Mouse (Mus musculus): ENCODE data around the gene Bnip1. TPM values are rescaled to one million over a fixed set of nuclear protein-coding genes. Genes with fewer than 3 reads are reported as not detected.

Gene Bnip1
- polyA plus RNA-seq, 1 experiment from 2014 or later, result 56.8 TPM

DNA sequence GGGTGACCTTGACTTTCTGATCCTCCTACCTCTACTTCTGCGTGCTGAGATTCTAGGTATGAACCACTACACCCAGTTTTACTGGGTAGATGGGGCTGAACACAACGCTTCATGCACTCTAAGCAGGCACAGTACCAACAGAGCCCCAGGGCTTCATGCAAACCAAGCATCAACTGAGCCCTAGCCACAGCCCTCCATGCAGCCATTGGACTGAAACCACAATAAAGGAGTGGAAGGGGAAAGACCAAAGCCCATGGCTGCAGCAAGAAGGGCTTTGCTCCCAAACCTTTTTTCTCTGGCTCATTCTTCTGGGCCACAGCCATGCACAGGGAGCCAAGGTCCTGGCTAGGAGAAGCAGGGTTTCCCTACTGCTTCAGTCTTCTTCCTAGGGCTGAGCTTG is 31.7 kb downstream of the Bnip1 start:
- no peaks in the 10 kb centered on the region for H3K9me3 ChIP-seq (replicated peaks; ENCODE audit: control insufficient read depth, low read length)
- ATAC-seq (replicated peaks; ENCODE audit: extremely low read depth, insufficient read depth, low FRiP score), result no peak
- no peak overlapping the region for H3K4me2 ChIP-seq (ENCODE audit: low read depth, low read length)
- H3K4me1 ChIP-seq (ENCODE audit: control insufficient read depth, insufficient read depth, low read length), result peaks cover 7% of the 10 kb centered on the region
- WGBS, result 74% methylated on average over 2 of the region's 2 CpGs
- H3K36me3 ChIP-seq (ENCODE audit: control insufficient read depth, insufficient read depth), result no peaks in the 10 kb centered on the region
- H3K27me3 ChIP-seq (ENCODE audit: control insufficient read depth, insufficient read depth, low read length), result 0 out of 2 replicates have a peak, but pooled peaks cover 2% of the 10 kb centered on the region
- H3K4me3 ChIP-seq (ENCODE audit: low read length), result no peak overlapping the region
- H3K9ac ChIP-seq (ENCODE audit: low read length), result no peak overlapping the region
- no peak overlapping the region for H3K27ac ChIP-seq (ENCODE audit: low read length)

DNA sequence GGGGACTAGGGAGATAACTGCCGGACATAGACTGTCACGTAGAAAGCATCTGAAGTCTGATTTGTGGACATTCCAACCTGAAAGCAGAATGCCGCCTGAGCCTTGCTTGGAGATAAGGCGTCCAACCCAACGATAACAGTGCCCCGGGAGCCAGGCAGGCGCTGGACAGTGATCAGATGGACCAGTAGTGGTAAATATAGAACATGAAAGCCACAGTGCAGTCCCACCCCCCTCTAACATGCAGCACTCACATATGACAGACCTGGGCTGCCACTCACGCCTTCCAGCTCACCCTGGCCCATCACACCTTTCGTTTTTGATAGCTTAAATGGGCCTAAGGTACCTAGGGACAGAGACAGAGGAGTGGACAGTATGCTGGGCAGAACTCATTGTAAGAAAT is 32.6 kb downstream of the Bnip1 start:
- WGBS, result 31% methylated on average over 9 of the region's 9 CpGs
- no peaks in the 10 kb centered on the region for H3K9me3 ChIP-seq (replicated peaks; ENCODE audit: control insufficient read depth, low read length)
- peaks cover 2% of the 10 kb centered on the region; the same call in 1 of the 2 replicates for H3K27me3 ChIP-seq (ENCODE audit: control insufficient read depth, insufficient read depth, low read length)
- H3K4me1 ChIP-seq (ENCODE audit: control insufficient read depth, insufficient read depth, low read length), result peaks cover 7% of the 10 kb centered on the region
- H3K9ac ChIP-seq (ENCODE audit: low read length), result no peak overlapping the region
- peak overlapping the region; percentile 7; the same call in 1 of the 2 replicates for H3K27ac ChIP-seq (ENCODE audit: low read length)
- peak; percentile 78; the same call in 1 of the 2 replicates for ATAC-seq (replicated peaks; ENCODE audit: extremely low read depth, insufficient read depth, low FRiP score)
- peak overlapping the region; percentile 22; the same call in 1 of the 2 replicates for H3K4me2 ChIP-seq (ENCODE audit: low read depth, low read length)
- H3K36me3 ChIP-seq (ENCODE audit: control insufficient read depth, insufficient read depth), result no peaks in the 10 kb centered on the region
- H3K4me3 ChIP-seq (ENCODE audit: low read length), result no peak overlapping the region

DNA sequence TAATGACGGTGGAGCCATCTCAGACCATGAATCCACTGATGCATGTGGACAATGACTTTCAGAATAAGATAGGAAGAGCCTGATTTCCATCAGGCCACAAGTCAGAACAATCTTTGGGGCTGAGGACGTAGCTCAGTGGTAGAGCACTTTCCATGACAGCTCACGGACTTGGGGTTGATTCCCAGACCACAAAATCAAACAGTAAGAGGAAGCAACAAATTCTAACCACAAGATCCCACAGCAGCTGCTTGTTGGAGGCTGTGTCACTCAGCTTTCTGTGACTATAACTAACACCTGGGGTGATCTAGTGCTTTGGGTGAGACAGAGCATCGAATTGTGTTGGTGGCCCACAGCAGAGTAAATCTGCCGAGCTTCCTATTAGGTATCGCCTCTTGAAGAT is 35.9 kb downstream of the Bnip1 start:
- Histone ChIP-seq H3K27ac (ENCODE audit: low read length) (no peak overlapping the region), H3K9ac (ENCODE audit: low read length) (no peak overlapping the region), H3K9me3 (replicated peaks; ENCODE audit: control insufficient read depth, low read length) (no peaks in the 10 kb centered on the region), H3K36me3 (ENCODE audit: control insufficient read depth, insufficient read depth) (no peaks in the 10 kb centered on the region), H3K4me1 (ENCODE audit: control insufficient read depth, insufficient read depth, low read length) (peaks cover 7% of the 10 kb centered on the region), H3K4me3 (ENCODE audit: low read length) (no peak overlapping the region), H3K4me2 (ENCODE audit: low read depth, low read length) (no peak overlapping the region), H3K27me3 (ENCODE audit: control insufficient read depth, insufficient read depth, low read length) (peaks cover 2% of the 10 kb centered on the region; the same call in 1 of the 2 replicates)
- WGBS, result 75% methylated on average over 6 of the region's 6 CpGs
- ATAC-seq (replicated peaks; ENCODE audit: extremely low read depth, insufficient read depth, low FRiP score), result no peak

DNA sequence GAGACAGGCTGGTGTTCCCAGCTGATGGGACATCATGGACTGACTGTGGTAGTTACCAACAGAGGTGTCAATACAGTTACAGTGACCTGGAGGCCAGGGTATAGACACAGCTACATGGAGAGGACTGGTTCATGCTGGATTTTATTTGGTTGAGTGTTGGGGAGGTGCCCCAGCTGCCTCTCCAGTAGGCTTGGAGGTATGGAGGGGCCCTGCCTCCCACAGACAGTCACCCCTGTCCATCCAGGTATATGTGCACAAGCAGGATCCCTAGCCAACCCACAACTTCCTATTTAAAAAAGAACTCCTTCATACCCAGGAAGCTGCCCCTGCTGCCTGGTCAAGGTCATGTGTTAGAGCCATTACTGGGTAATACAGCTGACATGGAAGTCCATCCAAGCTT is 36.9 kb downstream of the Bnip1 start:
- Histone ChIP-seq H3K27me3 (ENCODE audit: control insufficient read depth, insufficient read depth, low read length) (peaks cover 2% of the 10 kb centered on the region; the same call in 1 of the 2 replicates), H3K9ac (ENCODE audit: low read length) (no peak overlapping the region), H3K36me3 (ENCODE audit: control insufficient read depth, insufficient read depth) (no peaks in the 10 kb centered on the region), H3K4me3 (ENCODE audit: low read length) (no peak overlapping the region), H3K4me1 (ENCODE audit: control insufficient read depth, insufficient read depth, low read length) (peaks cover 7% of the 10 kb centered on the region), H3K4me2 (ENCODE audit: low read depth, low read length) (no peak overlapping the region), H3K9me3 (replicated peaks; ENCODE audit: control insufficient read depth, low read length) (no peaks in the 10 kb centered on the region), H3K27ac (ENCODE audit: low read length) (no peak overlapping the region)
- no peak for ATAC-seq (replicated peaks; ENCODE audit: extremely low read depth, insufficient read depth, low FRiP score)

DNA sequence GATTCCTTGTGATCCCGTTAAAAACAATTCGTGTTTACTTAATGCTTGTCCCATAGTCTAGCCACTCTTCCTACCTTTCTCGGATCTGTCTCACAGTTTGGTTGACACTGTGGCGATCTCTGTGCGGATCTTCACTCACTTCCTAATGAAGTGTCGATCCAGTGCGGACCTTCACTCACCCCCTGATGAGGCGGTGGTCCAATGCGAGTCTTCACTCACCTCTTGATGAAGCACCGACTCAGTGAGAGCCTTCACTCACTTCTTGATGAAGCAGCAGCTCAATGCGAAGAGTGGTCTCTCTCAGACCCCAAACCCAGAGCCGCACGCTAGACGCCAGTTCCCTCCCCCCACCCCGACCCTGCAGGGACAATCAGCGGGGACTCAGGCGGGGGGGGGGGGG is 45.3 kb downstream of the Bnip1 start:
- no peak overlapping the region for H3K9ac ChIP-seq (ENCODE audit: low read length)
- peaks cover 10% of the 10 kb centered on the region for H3K36me3 ChIP-seq (ENCODE audit: control insufficient read depth, insufficient read depth)
- no peak overlapping the region for H3K4me2 ChIP-seq (ENCODE audit: low read depth, low read length)
- no peaks in the 10 kb centered on the region for H3K27me3 ChIP-seq (ENCODE audit: control insufficient read depth, insufficient read depth, low read length)
- no peak overlapping the region for H3K27ac ChIP-seq (ENCODE audit: low read length)
- no peaks in the 10 kb centered on the region for H3K4me1 ChIP-seq (ENCODE audit: control insufficient read depth, insufficient read depth, low read length)
- no peak for ATAC-seq (replicated peaks; ENCODE audit: extremely low read depth, insufficient read depth, low FRiP score)
- peaks cover 6% of the 10 kb centered on the region for H3K9me3 ChIP-seq (replicated peaks; ENCODE audit: control insufficient read depth, low read length)
- WGBS, result 60% methylated on average over 16 of the region's 17 CpGs
- no peak overlapping the region for H3K4me3 ChIP-seq (ENCODE audit: low read length)

DNA sequence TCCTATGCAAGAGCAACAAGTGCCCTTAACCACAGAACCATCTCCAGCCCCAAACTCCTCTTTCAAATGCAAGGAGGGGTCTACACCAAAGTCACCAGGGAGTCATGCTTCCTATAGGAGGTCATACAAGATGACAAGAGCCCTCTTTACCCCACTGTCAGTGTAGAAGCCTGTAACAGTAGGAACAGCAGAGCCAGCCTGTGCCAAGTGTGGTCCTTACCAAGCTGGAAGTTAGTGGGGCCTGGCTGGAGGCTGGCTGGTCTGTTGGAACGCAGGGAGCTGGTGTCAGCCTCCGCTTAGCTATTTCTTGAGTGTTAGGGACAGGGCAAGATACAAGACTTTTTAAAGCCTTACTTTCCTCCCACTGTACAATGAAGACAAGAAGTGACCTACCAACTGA is 52.9 kb downstream of the Bnip1 start:
- ATAC-seq (replicated peaks; ENCODE audit: extremely low read depth, insufficient read depth, low FRiP score), result no peak
- peaks cover 9% of the 10 kb centered on the region for H3K4me1 ChIP-seq (ENCODE audit: control insufficient read depth, insufficient read depth, low read length)
- H3K4me2 ChIP-seq (ENCODE audit: low read depth, low read length), result no peak overlapping the region
- peaks cover 6% of the 10 kb centered on the region for H3K9me3 ChIP-seq (replicated peaks; ENCODE audit: control insufficient read depth, low read length)
- H3K27ac ChIP-seq (ENCODE audit: low read length), result no peak overlapping the region
- no peak overlapping the region for H3K9ac ChIP-seq (ENCODE audit: low read length)
- peaks cover 21% of the 10 kb centered on the region for H3K36me3 ChIP-seq (ENCODE audit: control insufficient read depth, insufficient read depth)
- H3K27me3 ChIP-seq (ENCODE audit: control insufficient read depth, insufficient read depth, low read length), result peaks cover 9% of the 10 kb centered on the region; the same call in 1 of the 2 replicates
- no peak overlapping the region for H3K4me3 ChIP-seq (ENCODE audit: low read length)
- 78% methylated on average over 2 of the region's 2 CpGs for WGBS

DNA sequence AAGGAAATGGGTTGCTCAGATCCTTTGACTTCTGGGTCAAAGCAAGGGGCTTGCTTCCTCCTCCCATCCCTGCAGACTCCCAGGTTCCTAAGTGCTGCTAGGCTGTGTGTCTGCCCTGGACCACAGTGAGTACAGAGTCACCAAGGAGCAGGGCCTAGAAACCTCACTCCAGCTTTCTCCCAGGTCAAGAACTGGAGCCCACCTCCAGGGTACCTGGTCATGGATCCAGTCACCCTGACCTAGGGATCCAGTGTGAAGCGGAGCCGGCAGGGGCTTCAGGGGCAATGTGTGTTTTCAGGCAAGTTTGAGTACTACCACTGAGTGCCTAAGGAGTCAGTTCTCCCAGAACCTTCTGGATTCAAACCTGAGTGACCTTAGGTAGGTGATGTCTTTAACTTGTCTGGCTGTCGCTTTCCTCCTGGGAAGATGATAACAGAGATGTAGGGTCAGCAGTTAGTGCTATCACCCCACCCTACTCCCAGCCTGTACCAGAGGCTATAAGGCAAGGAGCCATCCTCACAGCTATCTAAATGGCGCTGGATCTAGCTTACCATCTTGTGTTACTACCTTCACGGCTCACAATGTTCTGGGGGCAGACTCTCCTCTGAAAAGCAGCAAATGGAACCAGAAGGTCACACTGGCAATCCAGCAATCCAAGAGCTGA is 53.6 kb downstream of the Bnip1 start:
- WGBS, result 69% methylated on average over 5 of the region's 5 CpGs

DNA sequence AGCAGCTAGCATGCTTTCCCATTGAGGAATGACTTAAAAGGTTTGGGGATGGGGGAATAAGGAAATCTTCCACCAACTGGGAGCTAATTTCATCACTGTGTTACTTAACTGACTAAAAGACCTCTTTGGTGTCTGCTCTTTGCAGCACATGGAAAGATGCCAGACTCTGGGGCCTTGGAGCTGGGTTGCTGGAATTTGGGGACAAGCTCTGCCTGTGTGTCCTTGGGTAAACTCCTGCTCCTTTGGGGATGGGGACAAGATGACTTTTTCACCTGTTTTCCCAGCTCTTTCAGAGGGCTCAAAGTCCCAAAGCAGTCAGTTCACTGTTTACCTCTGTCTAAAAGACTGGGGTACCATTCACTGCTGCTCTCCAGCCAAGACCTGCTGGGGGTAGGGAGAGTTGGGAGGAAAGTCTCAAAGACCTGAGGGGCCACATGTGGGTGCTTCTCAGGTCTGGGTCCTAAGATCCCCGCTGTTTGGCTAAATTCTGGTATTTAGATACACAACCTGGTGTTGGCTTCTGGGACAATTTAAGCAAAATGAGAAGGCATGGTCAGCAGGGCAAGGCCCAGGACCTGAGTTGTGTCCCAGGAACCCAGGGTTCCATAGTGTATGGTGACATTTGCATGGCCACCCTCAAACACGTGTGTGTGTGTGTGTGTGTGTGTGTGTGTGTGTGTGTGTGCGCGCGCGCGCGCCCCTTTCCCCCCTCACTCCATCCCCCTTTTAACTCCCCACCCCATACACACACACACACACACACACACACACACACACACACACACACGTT is 54.3 kb downstream of the Bnip1 start:
- H3K27me3 ChIP-seq (ENCODE audit: control insufficient read depth, insufficient read depth, low read length), result peaks cover 21% of the 10 kb centered on the region
- 0 out of 2 replicates have a peak overlapping the region, but pooled peaks have one; percentile 76 for H3K4me2 ChIP-seq (ENCODE audit: low read depth, low read length)
- peaks cover 20% of the 10 kb centered on the region for H3K36me3 ChIP-seq (ENCODE audit: control insufficient read depth, insufficient read depth)
- peak overlapping the region; percentile 22; the same call in 1 of the 2 replicates for H3K9ac ChIP-seq (ENCODE audit: low read length)
- no peak overlapping the region for H3K4me3 ChIP-seq (ENCODE audit: low read length)
- WGBS, result 50% methylated on average over 6 of the region's 9 CpGs
- H3K27ac ChIP-seq (ENCODE audit: low read length), result peak overlapping the region; percentile 53
- ATAC-seq (replicated peaks; ENCODE audit: extremely low read depth, insufficient read depth, low FRiP score), result no peak
- H3K9me3 ChIP-seq (replicated peaks; ENCODE audit: control insufficient read depth, low read length), result peaks cover 6% of the 10 kb centered on the region
- H3K4me1 ChIP-seq (ENCODE audit: control insufficient read depth, insufficient read depth, low read length), result peaks cover 9% of the 10 kb centered on the region

More for the DNA sequence above, 53.6 kb downstream of the Bnip1 start:
- no peak overlapping the region for H3K4me2 ChIP-seq (ENCODE audit: low read depth, low read length)
- H3K4me1 ChIP-seq (ENCODE audit: control insufficient read depth, insufficient read depth, low read length), result peaks cover 9% of the 10 kb centered on the region
- H3K36me3 ChIP-seq (ENCODE audit: control insufficient read depth, insufficient read depth), result peaks cover 21% of the 10 kb centered on the region
- peaks cover 14% of the 10 kb centered on the region for H3K27me3 ChIP-seq (ENCODE audit: control insufficient read depth, insufficient read depth, low read length)
- no peak overlapping the region for H3K27ac ChIP-seq (ENCODE audit: low read length)
- no peak overlapping the region for H3K4me3 ChIP-seq (ENCODE audit: low read length)
- H3K9ac ChIP-seq (ENCODE audit: low read length), result no peak overlapping the region
- no peak for ATAC-seq (replicated peaks; ENCODE audit: extremely low read depth, insufficient read depth, low FRiP score)
- H3K9me3 ChIP-seq (replicated peaks; ENCODE audit: control insufficient read depth, low read length), result peaks cover 6% of the 10 kb centered on the region

DNA sequence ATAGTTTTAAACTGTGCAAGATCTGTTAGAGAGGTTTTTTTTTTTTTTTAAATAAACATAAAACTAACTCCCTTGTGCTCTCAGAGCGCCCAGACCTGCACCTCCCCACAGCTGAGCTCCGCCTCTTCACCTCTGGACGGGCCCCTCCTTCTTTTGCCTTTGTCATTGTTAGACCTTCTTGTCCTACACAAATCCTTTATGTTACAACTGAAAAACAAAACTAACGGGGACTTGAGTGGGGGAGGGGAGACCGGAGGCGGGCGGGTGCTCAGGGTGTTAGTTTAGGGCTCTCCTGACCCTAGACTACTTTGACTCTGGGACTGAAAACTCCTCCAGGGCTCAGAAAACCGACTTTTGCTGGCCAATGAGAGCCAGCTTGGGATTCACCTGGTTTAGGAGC is 55.1 kb downstream of the Bnip1 start:
- peak overlapping the region; percentile 95 for H3K27ac ChIP-seq (ENCODE audit: low read length)
- peaks cover 22% of the 10 kb centered on the region for H3K27me3 ChIP-seq (ENCODE audit: control insufficient read depth, insufficient read depth, low read length)
- WGBS, result 17% methylated on average over 8 of the region's 8 CpGs
- peaks cover 1% of the 10 kb centered on the region for H3K9me3 ChIP-seq (replicated peaks; ENCODE audit: control insufficient read depth, low read length)
- ATAC-seq (replicated peaks; ENCODE audit: extremely low read depth, insufficient read depth, low FRiP score), result no peak
- H3K9ac ChIP-seq (ENCODE audit: low read length), result peak overlapping the region; percentile 97
- H3K4me2 ChIP-seq (ENCODE audit: low read depth, low read length), result peak overlapping the region; percentile 76
- peaks cover 9% of the 10 kb centered on the region for H3K4me1 ChIP-seq (ENCODE audit: control insufficient read depth, insufficient read depth, low read length)
- H3K36me3 ChIP-seq (ENCODE audit: control insufficient read depth, insufficient read depth), result peaks cover 12% of the 10 kb centered on the region
- peak overlapping the region; percentile 77 for H3K4me3 ChIP-seq (ENCODE audit: low read length)
